Mouse (Mus musculus) stomach, embryonic 15.5 days (tissue): ENCODE measurements around the gene Ttc27. TPM values are rescaled to one million over a fixed set of nuclear protein-coding genes. Genes with fewer than 3 reads are reported as not detected.
A peak's percentile ranks its signal among the peaks of the same experiment; 100 is the strongest.

ENCODE experiments used
- ATAC-seq: fragments of 200-750 bp; cut with Nextera tagmentation; 2 replicates; pipeline ENCODE4 v1.8.0; 2017; ENCODE audit warnings: low read depth, moderate number of reproducible peaks, moderate TSS enrichment; ENCODE audit not compliant: insufficient read depth, low FRiP score
- H3K27ac ChIP-seq: fragments of 300-500 bp; sonication (generic); 2 replicates; pipeline ENCODE4 v1.5.1; 2015; ENCODE audit warnings: mild to moderate bottlenecking, inconsistent platforms
- H3K27me3 ChIP-seq: fragments of 300-500 bp; sonication (generic); replicated peaks from 2 replicates; pipeline ENCODE4 v1.6.1; 2015; ENCODE audit warnings: inconsistent platforms
- H3K36me3 ChIP-seq: fragments of 300-500 bp; sonication (generic); 2 replicates; pipeline ENCODE4 v1.6.1; 2015; ENCODE audit warnings: inconsistent platforms
- H3K4me1 ChIP-seq: fragments of 300-500 bp; sonication (generic); 2 replicates; pipeline ENCODE4 v1.6.1; 2015; ENCODE audit warnings: inconsistent platforms
- H3K4me2 ChIP-seq: fragments of 300-500 bp; sonication (generic); 2 replicates; pipeline ENCODE4 v1.6.1; 2015; ENCODE audit warnings: mild to moderate bottlenecking, inconsistent platforms
- H3K4me3 ChIP-seq: fragments of 300-500 bp; sonication (generic); replicated peaks from 2 replicates; pipeline ENCODE4 v1.5.1; 2015; ENCODE audit warnings: inconsistent platforms
- H3K9ac ChIP-seq: fragments of 300-500 bp; sonication (generic); 2 replicates; pipeline ENCODE4 v1.6.1; 2015; ENCODE audit warnings: inconsistent platforms
- H3K9me3 ChIP-seq: fragments of 300-500 bp; sonication (generic); 2 replicates; pipeline ENCODE4 v1.6.1; 2016; ENCODE audit warnings: inconsistent platforms
- WGBS: fragments of 180-500 bp; shearing (Covaris S2); methylation state at CpG from one replicate; pipeline ENCODE4 v1.1.7; 2015; 5-methylcytosine and 5-hydroxymethylcytosine counted together
- polyA plus RNA-seq: library from polyadenylated mRNA; unstranded; fragments of >200 nt; fragmentation: Nextera tagmentation; extraction: Ambion mirVana; gene quantifications from 2 replicates; pipeline ENCODE4 v1.2.1, GENCODE M21; 2015

Ttc27 gene
- polyA plus RNA-seq, 1 experiment from 2014 or later: 21.6 TPM

DNA sequence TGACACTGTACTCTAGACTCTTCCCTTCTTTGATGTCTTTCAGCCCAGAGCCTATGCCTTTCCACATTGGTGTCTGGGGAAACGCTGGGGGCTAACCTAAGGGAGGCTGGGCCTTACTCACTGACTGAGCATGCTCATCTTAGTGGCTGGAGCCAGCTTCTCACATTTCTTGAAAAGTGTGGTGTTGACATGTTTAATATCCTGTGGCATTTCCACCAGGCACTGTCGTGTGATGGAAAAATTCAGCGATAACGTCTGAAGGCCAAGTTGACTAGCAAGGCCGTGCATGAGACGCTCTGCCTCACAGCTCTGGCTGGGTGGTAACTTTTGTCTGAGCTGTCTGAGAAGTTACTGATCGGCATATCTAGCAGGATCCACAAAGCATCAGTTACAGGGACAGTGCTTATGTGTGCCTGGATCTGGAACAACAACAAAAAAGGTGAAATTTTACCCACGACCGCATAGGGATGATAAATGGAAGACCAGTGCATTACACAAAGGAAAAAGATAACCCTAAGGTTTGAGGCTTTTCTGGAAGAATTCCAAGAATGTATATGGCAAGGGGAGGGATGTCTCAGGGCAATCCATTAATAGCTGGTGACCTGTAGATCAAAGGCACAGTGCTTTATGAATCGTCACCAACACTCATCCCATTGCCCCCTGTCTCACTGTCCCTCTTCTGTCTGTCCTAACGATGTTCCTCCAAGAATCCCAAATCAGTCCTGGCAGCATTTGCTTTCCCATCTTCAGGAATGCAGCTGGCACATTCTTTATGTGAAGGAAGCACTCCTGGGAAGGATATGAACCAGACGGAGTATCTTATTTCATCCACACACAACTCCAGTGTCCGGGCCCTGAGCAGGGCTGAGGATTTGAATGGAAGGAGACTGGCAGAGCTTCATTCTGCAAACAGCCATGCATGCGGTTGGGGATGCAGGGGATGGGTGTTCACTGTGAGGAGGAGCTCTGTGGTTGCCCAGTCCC is 152.9 kb downstream of the Ttc27 start:
- H3K4me1 ChIP-seq: peaks cover 15% of the 10 kb centered on the region
- H3K27me3 ChIP-seq: no peaks in the 10 kb centered on the region
- H3K4me2 ChIP-seq: no peak overlapping the region
- H3K36me3 ChIP-seq: no peaks in the 10 kb centered on the region
- H3K9ac ChIP-seq: no peak overlapping the region
- no peaks in the 10 kb centered on the region for H3K9me3 ChIP-seq
- peak overlapping the region; percentile 65; the same call in 1 of the 2 replicates for H3K27ac ChIP-seq
- WGBS: 43% methylated on average over 14 of the region's 14 CpGs
- no peak overlapping the region for H3K4me3 ChIP-seq
- ATAC-seq: no peak

DNA sequence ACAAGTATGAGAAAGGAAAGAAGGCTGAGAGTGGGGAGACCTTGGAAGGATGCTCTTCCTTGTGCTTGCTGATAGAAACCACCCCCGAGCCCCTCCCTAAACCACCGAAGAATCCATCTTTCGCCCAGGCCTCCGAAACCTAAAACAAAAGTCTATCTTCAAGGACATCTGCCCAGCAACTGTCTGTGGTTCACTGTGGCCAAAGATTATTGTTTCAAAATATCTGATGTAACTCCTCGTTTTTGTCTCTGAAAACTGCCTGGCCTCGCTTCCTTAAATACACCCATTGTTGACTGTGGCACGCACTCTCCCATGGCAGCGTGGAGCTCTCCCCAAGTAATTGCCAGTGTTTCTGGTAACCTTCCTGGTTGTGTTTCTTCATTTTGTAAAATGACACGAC is 155.0 kb downstream of the Ttc27 start:
- Histone ChIP-seq H3K4me1 (0 out of 2 replicates have a peak, but pooled peaks cover 6% of the 10 kb centered on the region), H3K9ac (no peak overlapping the region), H3K9me3 (no peaks in the 10 kb centered on the region), H3K4me2 (no peak overlapping the region), H3K4me3 (no peak overlapping the region), H3K27me3 (no peaks in the 10 kb centered on the region), H3K27ac (no peak overlapping the region), H3K36me3 (no peaks in the 10 kb centered on the region)
- 68% methylated on average over 9 of the region's 9 CpGs for WGBS
- ATAC-seq: no peak

DNA sequence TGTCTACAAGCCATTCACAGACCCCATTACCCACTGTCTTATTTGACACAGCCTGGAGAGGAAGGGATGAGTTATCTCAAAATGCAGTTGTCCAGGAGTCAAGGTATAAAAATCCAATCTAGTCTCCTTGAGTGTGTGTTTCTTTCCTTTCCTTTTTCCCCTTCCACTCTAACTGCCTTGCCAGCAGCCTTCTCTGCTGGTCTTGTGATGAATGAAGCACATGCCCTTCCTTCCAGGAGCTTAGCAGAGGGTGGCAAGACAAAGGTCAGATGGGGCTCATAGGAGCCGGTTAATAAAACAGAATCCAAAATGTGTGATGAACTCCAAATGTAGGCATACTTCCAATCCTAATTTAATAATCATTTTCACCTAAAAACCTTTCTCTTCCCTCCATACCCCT is 156.2 kb downstream of the Ttc27 start:
- Histone ChIP-seq H3K9ac (no peak overlapping the region), H3K27me3 (no peaks in the 10 kb centered on the region), H3K4me1 (no peaks in the 10 kb centered on the region), H3K4me2 (no peak overlapping the region), H3K27ac (no peak overlapping the region), H3K36me3 (no peaks in the 10 kb centered on the region), H3K9me3 (no peaks in the 10 kb centered on the region), H3K4me3 (no peak overlapping the region)
- no peak for ATAC-seq
- WGBS: 74% methylated on average over 1 of the region's 1 CpGs

DNA sequence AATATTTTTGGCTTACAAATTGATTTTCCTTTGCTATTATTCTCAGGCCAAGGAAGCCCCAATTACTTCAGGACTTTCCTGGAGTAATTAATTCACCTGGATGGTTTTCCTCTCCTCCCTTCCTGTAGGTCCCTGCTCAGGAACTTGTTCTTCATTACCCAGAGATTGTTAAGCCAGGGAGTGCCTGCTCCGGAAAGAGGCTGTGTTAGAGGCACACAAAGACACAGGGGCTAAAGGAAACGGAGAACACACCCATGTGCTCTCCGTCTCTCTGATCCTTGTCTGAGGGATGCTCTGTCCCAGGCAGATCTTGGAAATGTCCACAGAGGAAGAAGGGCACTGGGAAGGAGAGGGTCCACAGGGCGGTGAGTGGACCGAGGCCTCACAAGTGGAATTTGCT is 158.2 kb downstream of the Ttc27 start:
- no peak for ATAC-seq
- Histone ChIP-seq H3K4me1 (no peaks in the 10 kb centered on the region), H3K9me3 (no peaks in the 10 kb centered on the region), H3K36me3 (no peaks in the 10 kb centered on the region), H3K4me2 (no peak overlapping the region), H3K27ac (no peak overlapping the region), H3K4me3 (no peak overlapping the region), H3K9ac (no peak overlapping the region), H3K27me3 (no peaks in the 10 kb centered on the region)
- 79% methylated on average over 5 of the region's 5 CpGs for WGBS

DNA sequence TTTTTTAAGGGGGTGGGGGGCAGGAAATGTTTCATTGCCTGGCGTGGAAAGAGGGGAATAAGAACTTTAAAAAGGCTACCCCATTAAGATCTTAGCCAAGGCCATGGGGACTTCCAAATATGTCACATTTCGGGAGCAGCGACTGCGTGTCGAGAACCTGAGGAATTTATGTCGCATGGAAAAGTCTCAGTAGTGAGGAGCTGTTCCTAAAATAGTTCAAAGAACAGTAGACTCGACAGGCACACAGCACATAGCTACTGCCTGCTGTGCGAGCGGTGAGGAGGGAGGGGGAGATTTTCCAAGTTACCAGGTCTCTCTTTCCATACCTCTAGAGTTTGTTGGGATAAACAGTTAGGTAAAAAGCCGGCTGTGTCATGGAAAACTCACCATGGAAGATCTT is 159.4 kb downstream of the Ttc27 start:
- H3K4me3 ChIP-seq: no peak overlapping the region
- ATAC-seq: no peak
- no peaks in the 10 kb centered on the region for H3K27me3 ChIP-seq
- no peak overlapping the region for H3K9ac ChIP-seq
- H3K4me1 ChIP-seq: no peaks in the 10 kb centered on the region
- no peak overlapping the region for H3K27ac ChIP-seq
- no peaks in the 10 kb centered on the region for H3K36me3 ChIP-seq
- WGBS: 75% methylated on average over 10 of the region's 10 CpGs
- no peak overlapping the region for H3K4me2 ChIP-seq
- H3K9me3 ChIP-seq: no peaks in the 10 kb centered on the region

DNA sequence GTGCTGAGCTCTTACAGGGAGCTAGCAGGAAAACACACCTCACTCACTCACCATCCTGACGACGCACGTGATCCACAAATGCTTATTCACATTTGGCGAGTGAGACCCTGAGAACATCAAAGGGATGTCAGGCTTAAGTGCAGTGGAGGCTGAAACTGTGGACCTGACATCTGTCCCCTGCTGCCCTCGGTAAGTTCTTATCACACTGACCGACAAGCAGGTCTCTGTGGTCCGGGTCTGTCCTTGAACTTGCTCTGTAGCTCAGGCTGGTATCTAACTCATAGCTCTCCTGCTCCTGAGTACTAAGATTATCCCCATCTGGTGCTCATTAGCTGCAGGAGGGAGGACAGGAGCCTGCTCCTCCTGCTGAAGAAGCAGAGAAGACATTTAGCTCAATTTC is 162.2 kb downstream of the Ttc27 start:
- WGBS: 48% methylated on average over 7 of the region's 7 CpGs
- Histone ChIP-seq H3K4me3 (no peak overlapping the region), H3K9me3 (no peaks in the 10 kb centered on the region), H3K27ac (no peak overlapping the region), H3K4me1 (no peaks in the 10 kb centered on the region), H3K36me3 (no peaks in the 10 kb centered on the region), H3K27me3 (no peaks in the 10 kb centered on the region), H3K4me2 (no peak overlapping the region), H3K9ac (no peak overlapping the region)
- no peak for ATAC-seq

DNA sequence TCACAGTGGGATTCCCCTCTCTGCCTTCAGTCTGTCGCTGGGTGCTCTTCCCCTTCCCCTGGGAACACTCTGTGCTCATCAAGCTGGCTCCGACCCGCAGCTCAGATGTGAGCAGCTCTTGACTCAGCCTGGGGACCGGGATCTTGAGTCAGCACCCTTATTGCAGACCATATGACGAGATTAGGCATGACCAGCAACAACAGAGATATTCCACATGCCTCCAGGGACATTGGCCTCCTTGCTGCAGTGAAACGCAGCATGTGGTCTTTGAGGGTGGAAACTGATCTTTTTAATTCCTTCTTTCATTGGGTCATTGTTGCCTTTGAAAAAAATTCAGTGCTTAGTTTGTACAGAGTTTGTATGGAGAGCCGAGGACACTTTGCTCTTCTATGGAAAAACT is 169.5 kb downstream of the Ttc27 start:
- Histone ChIP-seq H3K36me3 (no peaks in the 10 kb centered on the region), H3K4me3 (no peak overlapping the region), H3K4me1 (no peaks in the 10 kb centered on the region), H3K9ac (no peak overlapping the region), H3K27me3 (no peaks in the 10 kb centered on the region), H3K27ac (no peak overlapping the region), H3K4me2 (no peak overlapping the region), H3K9me3 (no peaks in the 10 kb centered on the region)
- ATAC-seq: no peak
- 72% methylated on average over 7 of the region's 7 CpGs for WGBS

DNA sequence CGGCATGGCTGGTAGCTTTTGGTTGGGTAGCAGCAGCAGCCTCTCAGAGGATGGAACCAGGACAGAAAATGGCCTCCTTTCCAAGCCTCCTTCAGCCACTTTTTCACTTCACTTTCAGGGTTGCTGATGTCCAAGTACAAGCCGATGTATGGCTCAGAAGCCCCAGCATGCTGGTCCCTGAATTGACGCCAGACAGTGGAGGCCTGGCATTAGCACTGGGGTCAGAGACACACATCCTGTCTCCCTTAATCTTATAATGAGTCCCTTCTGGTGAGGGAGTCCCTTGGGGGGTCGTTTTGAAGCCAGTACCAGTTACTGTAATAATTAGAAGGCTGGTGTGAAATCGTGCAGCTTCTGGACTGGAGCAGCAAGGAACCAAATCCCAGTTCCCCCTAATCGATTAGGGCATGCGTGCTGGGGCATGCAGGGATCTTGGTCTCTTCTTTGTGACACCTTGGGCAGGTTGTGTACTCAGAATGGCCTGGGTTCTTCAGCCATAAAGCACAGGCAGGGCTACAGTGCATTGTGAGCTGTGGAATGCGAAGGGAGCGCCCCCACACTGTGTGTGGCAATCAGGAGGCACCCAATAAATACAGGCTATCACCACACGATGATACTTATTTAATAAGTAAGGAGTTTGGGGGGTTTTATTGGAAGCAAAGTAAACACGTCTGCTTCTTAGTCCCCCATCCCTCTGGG is 171.5 kb downstream of the Ttc27 start:
- no peak overlapping the region for H3K4me2 ChIP-seq
- H3K9ac ChIP-seq: no peak overlapping the region
- no peaks in the 10 kb centered on the region for H3K36me3 ChIP-seq
- H3K27me3 ChIP-seq: no peaks in the 10 kb centered on the region
- no peaks in the 10 kb centered on the region for H3K9me3 ChIP-seq
- no peak overlapping the region for H3K4me3 ChIP-seq
- 70% methylated on average over 11 of the region's 11 CpGs for WGBS
- H3K27ac ChIP-seq: no peak overlapping the region
- H3K4me1 ChIP-seq: no peaks in the 10 kb centered on the region
- no peak for ATAC-seq

DNA sequence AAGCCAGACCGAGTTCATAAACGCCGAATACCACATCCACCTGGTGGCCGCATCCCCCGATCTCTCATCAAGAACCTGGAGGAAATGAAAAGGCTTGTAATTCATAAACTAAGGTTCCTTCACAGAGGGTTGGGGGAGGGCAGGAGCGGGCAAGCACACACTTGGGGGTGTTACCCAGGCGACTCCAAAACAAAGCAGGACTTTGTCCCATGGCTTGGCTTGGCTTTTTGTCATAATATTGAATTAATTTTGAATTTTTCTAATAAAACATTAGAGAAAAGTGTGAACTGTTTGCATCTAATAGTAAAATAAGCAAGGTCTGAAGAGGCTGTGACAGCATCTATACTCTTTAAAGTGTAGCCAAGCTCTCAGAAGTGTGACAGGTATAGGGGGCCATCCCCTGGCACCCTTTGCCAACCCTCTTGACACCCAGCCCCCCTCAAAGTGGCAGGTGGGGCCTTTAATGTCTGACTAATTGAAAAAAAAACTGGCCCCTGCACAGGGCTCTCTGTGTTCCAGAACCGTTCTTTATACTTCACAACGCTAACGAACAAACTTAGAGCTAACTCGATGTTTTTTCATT is 172.1 kb downstream of the Ttc27 start:
- H3K27ac ChIP-seq: no peak overlapping the region
- 80% methylated on average over 11 of the region's 11 CpGs for WGBS
- no peak overlapping the region for H3K4me2 ChIP-seq
- ATAC-seq: no peak
- H3K4me1 ChIP-seq: no peaks in the 10 kb centered on the region
- no peak overlapping the region for H3K9ac ChIP-seq
- no peaks in the 10 kb centered on the region for H3K27me3 ChIP-seq
- H3K9me3 ChIP-seq: no peaks in the 10 kb centered on the region
- no peaks in the 10 kb centered on the region for H3K36me3 ChIP-seq
- no peak overlapping the region for H3K4me3 ChIP-seq

DNA sequence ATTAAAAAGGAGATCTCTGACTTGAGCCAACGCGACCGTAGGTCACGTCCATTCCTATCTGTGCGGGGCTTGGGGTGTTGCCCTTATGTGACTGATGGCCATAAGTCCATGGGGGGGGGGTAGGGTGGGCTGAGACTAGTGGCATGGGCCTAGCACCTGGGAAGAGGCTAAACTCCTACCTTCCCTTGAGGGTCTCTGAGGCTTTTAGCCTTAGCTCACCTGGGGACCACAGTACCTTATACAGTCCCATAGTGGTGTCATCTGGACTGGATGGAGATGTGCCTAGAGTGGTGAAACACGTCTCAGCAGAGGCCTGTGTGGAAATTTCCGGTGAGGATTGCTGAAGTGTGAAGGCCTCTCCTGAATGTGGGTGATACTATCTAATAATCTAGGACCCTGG is 184.9 kb downstream of the Ttc27 start:
- Histone ChIP-seq H3K4me1 (peaks cover 11% of the 10 kb centered on the region; the same call in 1 of the 2 replicates), H3K9ac (no peak overlapping the region), H3K27me3 (no peaks in the 10 kb centered on the region), H3K4me2 (no peak overlapping the region), H3K4me3 (no peak overlapping the region), H3K9me3 (no peaks in the 10 kb centered on the region), H3K27ac (no peak overlapping the region), H3K36me3 (no peaks in the 10 kb centered on the region)
- 92% methylated on average over 7 of the region's 7 CpGs for WGBS
- peak; percentile 22; the same call in 1 of the 2 replicates for ATAC-seq

DNA sequence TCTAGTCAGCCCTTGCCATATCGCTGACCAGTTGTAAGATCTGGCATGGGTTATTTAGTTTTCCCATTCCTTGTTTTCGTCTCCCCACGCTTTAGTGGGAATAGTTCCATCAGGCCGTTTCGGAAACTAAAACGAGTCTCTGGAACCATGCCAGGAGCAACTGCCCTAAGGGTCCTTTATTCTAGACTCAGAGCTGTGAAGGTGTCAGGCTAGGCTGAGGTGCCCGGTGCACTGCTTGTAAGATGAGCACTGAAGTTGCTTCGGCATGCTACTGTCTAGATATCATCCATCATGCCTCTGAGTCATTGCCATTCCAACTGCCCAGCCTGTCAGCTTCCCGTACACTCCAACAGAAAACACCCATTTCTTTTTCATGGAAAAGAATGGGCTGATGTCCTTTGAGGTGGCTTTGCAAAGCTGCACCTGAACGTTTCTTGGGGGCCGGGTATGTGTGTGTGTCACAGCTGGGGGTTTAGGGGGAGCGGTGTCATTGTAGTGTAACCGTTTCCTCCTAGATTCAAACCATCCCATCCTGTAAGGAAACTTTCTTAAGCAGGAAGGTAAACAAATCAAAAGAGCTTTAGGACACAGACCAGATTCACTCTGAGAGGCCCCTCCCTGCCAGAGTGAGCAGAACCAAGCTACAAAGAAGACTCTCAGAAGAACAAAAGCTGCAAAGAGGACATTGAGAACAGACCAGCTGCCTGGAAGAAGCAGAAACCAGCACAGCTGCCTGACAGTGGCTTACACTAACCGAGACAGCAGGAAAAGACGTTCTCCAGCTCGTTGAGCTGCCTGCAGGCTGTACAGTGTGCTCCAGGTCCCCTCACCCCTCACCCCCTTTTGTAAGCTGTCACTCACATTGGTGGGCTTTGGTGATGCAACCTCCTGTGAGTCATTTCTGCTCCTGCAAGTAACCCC is 186.1 kb downstream of the Ttc27 start:
- Histone ChIP-seq H3K9ac (no peak overlapping the region), H3K4me3 (no peak overlapping the region), H3K4me1 (peaks cover 11% of the 10 kb centered on the region; the same call in 1 of the 2 replicates), H3K27me3 (no peaks in the 10 kb centered on the region), H3K27ac (peak overlapping the region; percentile 12; the same call in 1 of the 2 replicates), H3K36me3 (no peaks in the 10 kb centered on the region), H3K9me3 (no peaks in the 10 kb centered on the region), H3K4me2 (peak overlapping the region; percentile 22)
- WGBS: 28% methylated on average over 16 of the region's 16 CpGs
- ATAC-seq: peak; percentile 43; the same call in 1 of the 2 replicates
